Mouse (Mus musculus) urinary bladder, adult 2 months (tissue): Measurements from ENCODE around the gene Peli2. TPM values are rescaled to one million over a fixed set of nuclear protein-coding genes. Genes with fewer than 3 reads are reported as not detected.

Experiments used
- DNase-seq: peaks from one replicate; pipeline ENCODE4 v3.0.0; 2022; ENCODE audit warnings: low spot score
- polyA plus RNA-seq: library from polyadenylated mRNA; depleted of rRNA; stranded (reverse); fragments of >200 nt; gene quantifications from 2 replicates; pipeline ENCODE4 v1.2.3, GENCODE M21; 2012

The Peli2 gene
- polyA plus RNA-seq, 1 experiment, result 25.0 TPM

- DNase-seq, result no peak
These were observed 5.3 kb downstream of the Peli2 start for GRCm38 (mm10) chr14:48125971-48126370.

GRCm38 (mm10) chr14:48126931-48127330 is 6.3 kb downstream of the Peli2 start:
- DNase-seq, result no peak

- DNase-seq, result no peak
These were observed 7.1 kb downstream of the Peli2 start for GRCm38 (mm10) chr14:48127609-48128185.

GRCm38 (mm10) chr14:48128701-48129100 is 8.1 kb downstream of the Peli2 start:
- no peak for DNase-seq

GRCm38 (mm10) chr14:48130021-48130420 is 9.4 kb downstream of the Peli2 start:
- no peak for DNase-seq

GRCm38 (mm10) chr14:48130761-48131575 is 10.3 kb downstream of the Peli2 start:
- DNase-seq, result no peak

- no peak for DNase-seq
These were observed 10.9 kb downstream of the Peli2 start for GRCm38 (mm10) chr14:48131576-48131922.

- no peak for DNase-seq
These were observed 11.6 kb downstream of the Peli2 start for GRCm38 (mm10) chr14:48132241-48132640.

- DNase-seq, result no peak
These were observed 12.5 kb downstream of the Peli2 start for GRCm38 (mm10) chr14:48132865-48133802.

- DNase-seq, result no peak
These were observed 13.7 kb downstream of the Peli2 start for GRCm38 (mm10) chr14:48134344-48134743.

- DNase-seq, result no peak
These were observed 15.3 kb downstream of the Peli2 start for GRCm38 (mm10) chr14:48135816-48136345.

- no peak for DNase-seq
These were observed 17.1 kb downstream of the Peli2 start for GRCm38 (mm10) chr14:48137731-48138130.

GRCm38 (mm10) chr14:48138138-48138537 is 17.5 kb downstream of the Peli2 start:
- DNase-seq, result no peak

GRCm38 (mm10) chr14:48139409-48139808 is 18.8 kb downstream of the Peli2 start:
- DNase-seq, result no peak

GRCm38 (mm10) chr14:48141694-48142093 is 21.1 kb downstream of the Peli2 start:
- peak; percentile 16 for DNase-seq

- DNase-seq, result peak; percentile 2
These were observed 22.1 kb downstream of the Peli2 start for GRCm38 (mm10) chr14:48142696-48143095.

GRCm38 (mm10) chr14:48143141-48143540 is 22.5 kb downstream of the Peli2 start:
- DNase-seq, result peak; percentile 10

- peak; percentile 17 for DNase-seq
These were observed 23.7 kb downstream of the Peli2 start for GRCm38 (mm10) chr14:48144330-48144729.

- no peak for DNase-seq
These were observed 27.1 kb downstream of the Peli2 start for GRCm38 (mm10) chr14:48147688-48148087.

GRCm38 (mm10) chr14:48148615-48149014 is 28.0 kb downstream of the Peli2 start:
- DNase-seq, result no peak

- DNase-seq, result no peak
These were observed 28.7 kb downstream of the Peli2 start for GRCm38 (mm10) chr14:48149351-48149750.

GRCm38 (mm10) chr14:48150903-48151302 is 30.3 kb downstream of the Peli2 start:
- DNase-seq, result peak; percentile 12
